Mouse (Mus musculus) lung, adult 18-20 months (tissue): ENCODE data around the gene Pecr.

ENCODE experiments used
- DNase-seq, 2 experiments: peaks; one replicate each; pipeline ENCODE4 v3.0.0; 2022; ENCODE audit warnings: mixed read lengths in 2 of 2

Pecr gene

DNA sequence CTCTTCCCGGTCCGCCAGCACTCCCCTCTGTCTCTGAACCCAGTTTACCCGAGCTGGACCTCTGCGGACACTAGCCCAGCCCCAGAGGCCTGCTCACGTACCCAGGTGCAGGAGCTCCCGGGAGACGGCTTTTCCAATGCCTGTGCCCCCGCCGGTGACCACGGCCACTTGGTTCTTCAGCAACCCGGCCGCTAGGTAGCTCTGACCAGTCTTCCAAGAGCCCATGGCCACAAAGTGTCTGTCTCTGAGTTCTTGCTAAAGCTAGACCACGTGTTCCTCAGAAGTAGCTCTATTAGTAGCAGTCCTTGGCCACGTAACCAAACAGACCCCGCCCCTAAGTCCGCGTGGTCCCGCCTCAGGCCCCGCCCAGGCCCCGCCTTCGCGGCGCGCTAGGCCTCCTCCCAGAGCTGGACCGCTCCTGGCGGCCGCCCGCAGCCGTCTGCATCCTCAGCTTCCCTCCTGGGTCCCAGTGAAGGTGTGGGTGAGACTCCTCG lies at the start of gene Pecr, which contains the start of gene Tmem169:
Pecr (minus strand) TSS at position 323 of the 494 bp plus-strand sequence.
Tmem169 (plus strand) TSS at position 378 of the 494 bp plus-strand sequence.
- peak; percentile 93 to 95 for DNase-seq

GRCm38 (mm10) chr1:72326162-72326821 lies 42.2 kb upstream of the Pecr start:
- DNase-seq: no peak

DNA sequence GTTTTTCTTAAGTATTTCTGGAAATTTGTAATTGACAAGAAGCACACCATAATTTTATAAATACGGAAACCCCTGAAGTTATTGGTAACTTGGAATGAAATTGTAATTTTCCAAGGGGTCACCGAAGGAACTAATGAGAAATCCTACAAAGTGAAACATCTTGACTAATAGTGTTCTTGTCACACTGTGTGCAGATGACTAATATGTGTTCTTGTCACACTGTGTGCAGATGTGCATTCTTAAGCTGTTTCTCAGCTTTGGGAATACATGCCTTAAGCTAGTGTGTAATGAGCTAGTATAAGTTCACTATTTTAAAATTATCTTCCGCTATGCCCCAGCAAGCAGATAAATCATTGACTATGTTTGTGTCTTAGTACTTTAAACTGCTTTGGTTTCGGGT lies 39.1 kb upstream of the Pecr start:
- DNase-seq: no peak

DNA sequence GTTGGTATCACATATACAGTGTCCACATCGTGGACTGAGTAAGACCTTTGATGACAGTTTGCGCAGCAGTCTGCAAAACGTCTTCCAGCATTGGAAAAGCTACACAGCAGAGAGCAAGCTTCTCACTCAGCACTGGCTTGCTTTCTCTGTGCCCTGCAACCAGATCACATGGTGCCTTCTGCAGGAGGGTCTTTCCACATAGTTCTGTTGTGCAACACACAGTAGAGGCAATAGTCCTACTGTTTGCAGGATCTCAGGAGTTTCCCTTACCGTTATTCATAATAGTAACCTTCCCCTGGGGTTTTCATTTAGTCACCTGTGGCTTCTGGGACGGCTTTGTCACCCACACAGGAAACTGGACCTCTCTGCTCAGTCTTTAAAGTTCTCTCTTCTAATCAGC lies 36.6 kb upstream of the Pecr start:
- no peak for DNase-seq

GRCm38 (mm10) chr1:72316901-72317300 lies 32.8 kb upstream of the Pecr start:
- no peak for DNase-seq

- DNase-seq: peak in 1 of 2 experiments; percentile 7
Observed at GRCm38 (mm10) chr1:72316409-72316808, 32.3 kb upstream of the Pecr start.

DNA sequence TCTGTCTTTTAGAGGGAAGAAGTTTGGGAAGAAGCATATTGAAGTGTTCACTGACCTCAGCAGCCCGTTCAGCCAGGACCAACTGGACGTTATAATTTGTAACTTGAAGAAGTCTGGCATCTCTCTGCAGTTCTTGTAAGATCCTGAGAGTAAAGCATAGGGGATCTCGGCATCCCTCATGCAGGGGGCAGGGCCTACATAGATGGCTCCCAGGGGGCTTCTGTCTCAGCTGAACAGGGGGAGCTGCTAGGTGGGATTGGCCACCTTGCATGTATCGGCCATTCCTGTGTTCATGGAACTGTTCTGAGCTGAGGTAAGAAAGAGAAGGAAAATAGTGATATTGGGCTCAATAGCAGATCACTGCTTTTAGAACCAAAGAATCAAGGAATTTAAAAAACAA lies 31.3 kb upstream of the Pecr start:
- no peak for DNase-seq

DNA sequence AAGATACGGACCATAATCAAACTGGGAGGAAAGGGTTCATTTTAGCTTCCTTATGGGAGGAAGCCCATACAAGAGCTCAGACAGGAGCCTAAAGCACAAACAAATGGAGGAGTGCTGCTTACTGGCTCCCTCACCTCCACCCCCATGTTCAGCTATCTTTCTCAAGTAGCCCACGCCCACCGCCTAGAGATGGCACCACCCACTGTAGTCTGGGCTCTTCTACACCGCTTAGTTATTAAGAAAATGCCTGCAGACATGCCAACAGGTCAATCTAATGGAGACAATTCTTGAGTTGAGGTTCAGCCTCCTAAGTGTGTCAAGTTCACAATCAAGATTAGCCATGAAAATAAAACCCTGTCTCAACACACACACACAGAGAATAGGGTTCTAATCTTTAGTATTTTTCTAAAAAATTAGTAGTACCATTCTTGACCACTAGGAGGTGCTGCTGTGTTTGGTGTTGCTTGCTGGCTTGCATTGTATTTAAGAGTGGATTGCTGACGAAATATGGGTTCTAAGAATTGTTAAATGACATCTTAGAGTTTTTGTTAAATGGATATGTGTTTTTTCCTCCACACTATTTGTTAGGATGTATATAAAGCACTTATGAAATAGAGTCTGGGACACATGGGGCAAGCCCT lies 29.4 kb upstream of the Pecr start:
- no peak for DNase-seq

DNA sequence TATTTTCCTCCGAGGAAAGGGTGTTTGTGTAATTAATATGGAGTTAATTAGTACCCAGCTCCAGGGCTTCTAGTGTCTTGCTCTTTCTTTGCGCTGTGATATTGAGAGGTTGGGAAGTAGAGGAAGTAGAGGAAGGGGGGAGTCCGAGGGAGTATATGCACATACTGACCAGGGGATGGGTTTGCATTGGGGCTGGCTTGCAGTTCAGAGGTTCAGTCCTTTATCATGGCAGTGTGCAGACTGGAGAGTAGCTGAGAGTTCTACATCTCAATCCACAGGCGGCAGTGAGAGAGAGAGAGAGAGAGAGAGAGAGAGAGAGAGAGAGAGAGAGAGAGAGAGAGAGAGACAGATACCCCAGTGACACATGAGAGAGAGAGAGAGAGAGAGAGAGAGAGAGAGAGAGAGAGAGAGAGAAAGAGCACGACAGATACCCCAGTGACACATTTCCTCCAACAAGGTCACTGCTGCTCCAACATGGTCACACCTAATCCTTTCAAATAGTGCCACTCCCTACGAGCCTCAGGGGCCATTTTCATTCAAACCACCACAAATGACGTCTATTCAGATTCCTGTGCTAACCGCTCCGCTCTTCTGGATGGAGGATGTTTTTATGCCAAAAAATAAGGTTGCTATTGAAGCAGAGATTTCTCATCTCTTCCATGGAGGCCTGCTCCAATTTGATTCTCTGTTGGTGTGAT lies 28.7 kb upstream of the Pecr start:
- no peak for DNase-seq

DNA sequence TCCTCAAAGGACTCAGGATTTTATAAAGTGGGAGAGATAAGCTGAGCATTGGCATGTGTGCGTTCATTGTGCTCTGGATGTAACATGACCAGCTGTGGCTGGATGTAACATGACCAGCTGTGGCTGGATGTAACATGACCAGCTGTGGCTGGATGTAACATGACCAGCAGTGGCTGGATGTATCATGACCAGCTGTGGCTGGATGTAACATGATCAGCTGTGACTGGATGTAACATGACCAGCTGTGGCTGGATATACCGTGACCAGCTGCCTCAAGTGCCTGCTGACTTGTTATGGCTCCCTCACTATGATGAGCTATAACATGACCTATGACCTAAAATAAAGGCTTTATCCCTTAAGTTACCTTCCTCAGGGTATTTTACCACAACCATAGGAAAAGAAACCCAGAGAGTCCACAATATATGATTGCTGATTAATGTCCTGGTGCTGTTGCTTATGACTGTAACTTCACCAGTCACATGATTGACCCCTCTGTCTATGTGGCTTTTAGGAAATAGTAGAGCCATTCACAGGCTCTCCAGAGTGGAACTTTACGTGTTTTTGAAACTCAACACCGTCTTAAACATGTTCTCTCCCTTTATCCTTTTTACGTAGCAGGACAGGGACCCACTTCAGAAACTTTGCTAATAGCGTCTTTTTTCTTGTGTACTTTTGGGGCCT lies 25.8 kb upstream of the Pecr start:
- no peak for DNase-seq

- no peak for DNase-seq
Observed at GRCm38 (mm10) chr1:72308919-72309318, 24.8 kb upstream of the Pecr start.

DNA sequence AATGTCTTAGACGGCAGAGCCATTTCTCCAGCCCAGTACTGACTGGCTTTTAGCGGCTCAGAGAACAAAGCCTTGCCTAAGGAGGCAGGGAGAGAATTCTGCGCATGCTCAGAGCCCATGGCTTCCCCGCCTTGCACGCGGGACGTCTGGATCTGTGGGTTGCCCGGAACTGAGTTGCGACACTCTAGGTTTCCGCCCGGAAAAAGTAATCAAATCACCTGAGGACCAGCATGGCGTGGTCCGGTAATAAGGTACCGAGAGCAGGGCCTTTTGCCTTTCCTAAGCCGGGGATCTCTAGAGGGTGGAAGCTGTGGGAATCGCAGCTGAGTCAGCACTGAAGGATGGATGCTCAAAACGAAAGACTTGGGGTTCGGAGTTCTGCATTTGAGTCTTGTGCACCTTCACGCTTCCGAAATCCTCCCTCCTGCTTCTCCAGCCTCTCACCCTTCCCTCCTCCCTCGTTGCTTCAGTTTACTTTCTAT lies 23.2 kb upstream of the Pecr start, which contains the start of gene Xrcc5:
Xrcc5 (plus strand) TSS at position 105 of the 482 bp plus-strand sequence.
- DNase-seq: peak; percentile 93 to 95

DNA sequence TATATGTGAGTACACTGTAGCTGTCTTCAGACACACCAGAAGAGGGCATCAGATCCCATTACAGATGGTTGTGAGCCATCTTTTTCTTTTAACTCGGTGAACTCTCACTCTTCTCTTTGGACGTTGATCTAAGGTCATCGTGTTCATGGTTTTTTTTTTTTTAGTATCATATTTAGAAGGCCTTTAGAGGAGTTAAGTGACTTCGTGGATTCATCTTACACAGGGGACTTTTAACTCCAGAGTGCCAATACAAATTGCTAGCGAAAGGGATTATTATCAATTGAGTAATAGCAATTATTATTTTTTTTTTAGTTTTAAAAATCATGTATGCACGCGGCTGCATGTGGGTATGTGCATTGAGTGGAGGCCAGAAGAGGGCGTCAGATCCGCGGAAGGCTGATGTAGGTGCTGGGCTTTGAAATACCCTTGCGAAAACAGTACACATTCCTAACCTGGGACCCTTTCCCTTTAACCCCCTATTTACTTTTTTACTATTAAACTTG lies 22.6 kb upstream of the Pecr start:
- peak; percentile 26 to 27 for DNase-seq

DNA sequence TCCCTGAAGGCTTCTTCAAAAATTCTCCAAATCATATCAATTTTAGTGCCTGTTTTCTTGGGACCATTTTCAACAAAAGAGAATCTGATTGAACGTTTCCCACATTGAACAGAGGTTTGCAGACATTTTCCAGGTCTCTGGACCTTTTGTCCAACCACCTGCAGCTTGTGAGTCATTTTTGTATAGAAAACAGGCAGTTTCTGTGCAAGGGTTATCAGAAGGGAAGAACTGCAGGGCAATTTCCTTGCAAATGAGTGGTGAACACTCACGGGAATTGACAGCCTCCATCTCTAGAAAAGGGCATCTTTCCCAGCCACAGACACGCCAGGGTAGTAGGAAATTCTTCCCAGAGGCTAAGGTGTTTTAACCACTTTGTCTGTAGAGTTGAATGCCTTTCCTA lies 22.1 kb upstream of the Pecr start:
- DNase-seq: no peak

DNA sequence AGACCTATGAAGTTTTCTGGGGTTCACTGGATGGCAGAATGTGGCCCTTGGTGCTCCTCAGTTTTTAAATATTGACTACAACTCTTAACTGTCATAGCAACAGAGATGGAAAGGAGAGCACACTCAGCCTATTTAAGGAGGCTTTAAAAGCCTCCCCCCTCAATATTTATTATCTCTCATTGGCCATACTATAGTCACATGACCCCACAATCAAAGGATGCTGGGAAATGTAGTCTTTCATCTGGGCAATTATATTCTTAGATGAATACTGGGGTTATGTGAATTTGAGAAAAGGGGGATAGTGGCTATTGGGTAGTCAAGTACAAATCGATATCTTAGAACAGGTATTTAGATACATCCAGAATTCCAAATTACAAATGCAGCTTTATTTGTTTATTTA lies 17.7 kb upstream of the Pecr start:
- DNase-seq: no peak

DNA sequence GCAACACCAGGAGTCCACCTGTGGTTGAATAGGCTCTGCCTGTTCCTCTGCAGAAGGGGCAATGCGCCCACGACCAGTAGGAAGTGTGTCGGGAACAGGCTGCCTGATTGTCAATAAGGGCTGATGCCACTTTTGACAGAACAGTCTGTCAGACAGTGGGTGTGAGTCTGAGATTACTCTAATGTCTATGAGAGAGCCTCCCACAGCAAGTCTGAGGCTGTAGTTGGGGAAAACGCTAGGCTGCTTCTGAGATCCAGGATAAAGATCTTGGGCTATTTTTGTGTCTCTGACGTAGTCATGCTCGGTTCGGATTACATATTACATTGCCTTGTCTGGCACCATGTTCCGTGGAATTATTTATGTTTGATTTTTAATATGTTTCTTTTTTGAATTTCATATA lies 11.6 kb upstream of the Pecr start:
- no peak for DNase-seq

DNA sequence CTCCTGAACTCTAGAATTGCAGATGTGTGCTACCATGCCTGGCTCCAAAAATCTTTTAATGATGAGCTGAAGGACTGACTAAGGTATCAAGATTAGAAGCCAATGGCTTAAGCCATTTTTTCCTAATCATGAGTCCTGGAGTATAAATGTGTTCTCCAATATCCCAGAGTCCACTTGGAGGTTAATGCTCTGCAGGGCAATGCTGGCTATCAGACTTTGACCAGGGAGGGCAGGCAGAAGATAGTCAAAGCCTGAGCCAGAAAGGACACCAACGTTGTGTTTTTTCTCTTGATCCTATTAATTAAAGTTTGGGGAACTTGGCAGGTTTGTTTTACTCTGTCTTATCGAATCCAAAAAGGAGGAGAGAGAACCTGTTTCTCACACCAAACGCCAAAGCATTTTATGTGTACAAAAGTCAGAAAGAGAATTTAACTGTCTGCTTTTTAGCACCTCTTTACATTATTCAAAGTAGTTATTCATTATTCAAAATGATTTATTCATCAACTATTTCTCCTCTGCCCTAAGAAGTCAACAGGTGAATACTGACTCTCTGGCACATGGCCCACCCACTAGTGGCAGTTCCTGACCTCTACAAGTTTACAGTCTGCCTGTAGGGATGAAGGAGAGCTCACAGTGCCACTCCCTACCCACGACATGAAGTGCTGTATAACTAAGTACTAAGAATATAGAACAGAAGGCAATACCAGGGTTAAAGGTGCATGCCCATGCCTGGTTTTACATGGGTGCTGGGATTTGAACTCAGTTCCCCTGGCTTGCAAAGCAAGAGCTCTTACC lies 10.0 kb upstream of the Pecr start:
- DNase-seq: no peak

DNA sequence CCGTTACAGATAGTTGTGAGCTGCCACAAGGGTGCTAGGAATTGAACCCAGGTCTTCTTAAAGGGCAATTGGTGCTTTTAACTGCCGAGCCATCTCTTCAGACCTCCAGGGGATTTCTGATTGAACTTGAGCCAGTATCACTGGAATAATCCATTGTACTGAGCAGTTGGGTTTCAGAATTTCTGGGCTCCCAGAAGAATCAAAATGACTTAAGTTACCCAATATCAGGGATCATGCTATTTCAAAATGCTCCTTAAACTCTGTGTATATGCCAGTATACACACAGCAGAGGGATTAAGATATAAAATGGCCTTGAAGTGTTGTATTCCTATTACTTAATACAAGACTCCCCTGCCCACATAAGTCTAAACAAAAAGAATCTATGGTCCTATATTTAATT lies 7.8 kb upstream of the Pecr start:
- DNase-seq: no peak

DNA sequence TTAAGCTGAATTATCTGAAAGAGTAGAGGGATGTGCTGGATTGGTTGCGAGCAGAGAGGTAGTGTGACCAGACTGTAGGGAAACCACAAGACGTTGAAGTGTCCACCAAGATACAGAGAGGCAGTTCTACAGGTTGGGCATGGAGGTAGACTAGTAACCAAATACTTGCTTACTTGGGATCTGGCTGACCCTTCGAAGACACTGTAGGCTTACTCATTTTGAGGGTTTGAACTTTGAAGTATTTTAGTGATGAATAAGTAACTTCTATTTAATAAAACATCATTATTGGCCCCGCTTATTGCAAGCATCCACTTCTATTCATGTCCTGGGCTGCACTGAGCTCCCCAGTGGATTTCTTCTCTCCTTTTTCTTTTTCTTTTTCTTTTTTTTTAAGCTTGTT lies 7.3 kb upstream of the Pecr start:
- no peak for DNase-seq

GRCm38 (mm10) chr1:72290896-72291295 lies 6.8 kb upstream of the Pecr start:
- no peak for DNase-seq

- DNase-seq: no peak
Observed at GRCm38 (mm10) chr1:72288527-72289150, 4.5 kb upstream of the Pecr start.
